Mouse (Mus musculus): Measurements from ENCODE around the gene Fam205a2. TPM values are rescaled to one million over a fixed set of nuclear protein-coding genes. Genes with fewer than 3 reads are reported as not detected.
"Not testable (repeated sequence)": the region's sequence is repeated elsewhere in the genome, so short reads cannot be mapped to it uniquely, and the experiment has no call there.

The Fam205a2 gene
- polyA plus RNA-seq (2012; ENCODE audit: insufficient read depth, insufficient read length, missing spikeins) = not detected in 2 replicates

DNA sequence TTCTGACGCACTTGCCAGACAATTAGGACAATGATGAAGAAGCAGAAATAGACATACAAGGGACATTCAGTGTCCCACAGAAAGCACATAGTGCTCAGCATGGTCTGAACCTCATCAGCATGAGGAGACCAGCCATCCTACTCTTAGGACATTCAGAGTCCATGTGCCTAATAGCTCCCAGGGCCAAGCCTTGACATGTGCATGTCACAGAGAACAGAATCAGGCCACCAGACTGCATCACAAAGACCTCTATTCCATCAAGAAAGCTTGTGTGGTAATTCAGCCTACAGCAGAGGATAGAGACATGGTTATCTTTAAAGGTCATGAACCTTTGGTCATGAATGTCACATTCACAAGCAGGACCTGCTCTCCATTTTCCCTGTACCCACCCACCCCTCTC is at the start of gene Fam205a2:
Fam205a2 (minus strand) TSS at position 101 of the 400 bp plus-strand sequence.
- not testable (repeated sequence) for H3K27ac ChIP-seq (ENCODE audit: insufficient read depth, low read depth, low read length); H3K4me3 ChIP-seq (ENCODE audit: insufficient read depth, low read length); H3K4me1 ChIP-seq (ENCODE audit: control insufficient read depth, insufficient read depth, low read length)

Other genes starting within 250 kb of the Fam205a2 start
- gene Gm21953, start 233.9 kb downstream of the Fam205a2 start, polyA plus RNA-seq (2012; ENCODE audit: insufficient read depth, insufficient read length, missing spikeins) = not detected in 2 replicates
- not detected in 2 replicates for gene Fam205a3, start 209.8 kb downstream of the Fam205a2 start, polyA plus RNA-seq (2012; ENCODE audit: insufficient read depth, insufficient read length, missing spikeins)
- not detected in 2 replicates for gene Gm21586, start 88.8 kb downstream of the Fam205a2 start, polyA plus RNA-seq (2012; ENCODE audit: insufficient read depth, insufficient read length, missing spikeins)
- gene Gm2163, start 61.4 kb downstream of the Fam205a2 start, polyA plus RNA-seq (2012; ENCODE audit: insufficient read depth, insufficient read length, missing spikeins) = not detected in 2 replicates
- not detected in 2 replicates for gene Gm10591, start 84.0 kb upstream of the Fam205a2 start, polyA plus RNA-seq (2012; ENCODE audit: insufficient read depth, insufficient read length, missing spikeins)
- gene Gm2564, start 101.5 kb upstream of the Fam205a2 start, polyA plus RNA-seq (2012; ENCODE audit: insufficient read depth, insufficient read length, missing spikeins) = not detected in 2 replicates
- not detected in 2 replicates for gene Ccl27b, start 127.1 kb upstream of the Fam205a2 start, polyA plus RNA-seq (2012; ENCODE audit: insufficient read depth, insufficient read length, missing spikeins)
- not detected in 2 replicates for gene Il11ra2, start 133.7 kb upstream of the Fam205a2 start, polyA plus RNA-seq (2012; ENCODE audit: insufficient read depth, insufficient read length, missing spikeins)
- gene 4930578G10Rik, start 207.4 kb upstream of the Fam205a2 start, polyA plus RNA-seq (2012; ENCODE audit: insufficient read depth, insufficient read length, missing spikeins) = not detected in 2 replicates
- not detected in 2 replicates for gene Ccl19, start 228.4 kb upstream of the Fam205a2 start, polyA plus RNA-seq (2012; ENCODE audit: insufficient read depth, insufficient read length, missing spikeins)
- gene Ccl21a, start 245.8 kb upstream of the Fam205a2 start, polyA plus RNA-seq (2012; ENCODE audit: insufficient read depth, insufficient read length, missing spikeins) = not detected in 2 replicates